Mouse (Mus musculus): Measurements from ENCODE around the gene Rad9a.

GRCm38 (mm10) chr19:4175368-4175947 is 26.0 kb downstream of the Rad9a start, which contains the start of gene Carns1:
- no peak for TF ChIP-seq EP300 (IDR thresholded peaks at IDR 0.05; ENCODE audit: low read depth)
- no peak for TF ChIP-seq CTCF (IDR thresholded peaks at IDR 0.05; ENCODE audit: low read depth)
